ENCODE assay signal across 17 mouse cellular contexts in the genomic region with DNA sequence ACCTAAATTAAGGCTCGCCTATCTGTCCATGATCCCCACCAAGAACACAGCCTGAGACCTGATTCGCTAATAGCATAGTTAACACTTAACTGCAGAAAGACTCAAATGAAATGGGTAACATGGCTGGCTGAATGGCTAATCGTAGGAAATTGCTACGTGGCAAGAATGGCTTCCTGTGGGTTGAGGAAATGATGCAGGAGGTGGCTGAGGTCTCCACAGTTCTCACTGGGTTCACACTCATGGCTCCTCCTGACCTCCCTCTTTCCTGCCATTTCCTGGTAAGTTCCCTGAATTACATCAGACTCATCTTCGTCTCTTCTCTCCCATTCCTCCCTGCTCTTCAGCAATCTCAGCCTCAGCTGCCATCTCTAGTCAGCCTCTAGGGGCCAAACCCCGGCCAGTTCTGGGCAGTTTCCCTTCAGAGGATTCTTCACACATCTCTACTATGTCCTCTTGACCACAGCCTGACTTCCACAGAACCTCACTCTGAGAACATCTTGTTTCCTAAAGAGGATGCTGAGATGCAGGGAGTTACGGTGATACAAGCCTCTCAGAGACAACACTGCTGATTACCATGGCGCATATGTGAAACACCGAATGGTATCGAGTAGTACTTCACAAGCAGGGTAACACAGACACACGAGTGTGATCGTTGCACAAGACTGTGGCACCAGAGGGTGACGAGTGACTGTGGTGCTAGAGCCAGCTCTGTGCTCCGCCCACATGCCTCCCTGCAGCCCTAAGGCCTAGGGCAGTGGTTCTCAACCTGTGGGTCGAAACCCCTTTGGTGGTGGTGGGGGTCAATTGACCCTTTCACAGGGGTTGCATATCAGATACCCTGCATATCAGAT. TPM values are rescaled to one million over a fixed set of nuclear protein-coding genes. Genes with fewer than 3 reads are reported as not detected.
DNase-seq lines count a peak whose midpoint lies in the region; ATAC-seq and TF ChIP-seq lines count a peak whose summit lies in the region.
"Had no signal": no experiment of that assay in that cellular context is flagged by ENCODE, and none has a peak within 500 bp of the region (broad histone marks: within the 10 kb centered on the region; RNA-seq: fewer than 3 reads in every experiment).

No protein-coding gene starts in this region.

- no peak overlapping the region for H3K4me3 ChIP-seq in lung, postnatal 0 days (ENCODE audit: low read depth, low read length)
- H3K4me3 ChIP-seq in bone marrow, adult 2 months (replicated peaks; ENCODE audit: control insufficient read depth, low read depth, low read length) = no peak overlapping the region
- no peak overlapping the region for H3K4me3 ChIP-seq in liver, embryonic 15.5 days (replicated peaks)
- H3K4me3 ChIP-seq: embryonic facial prominence, embryonic 10.5 days; limb, embryonic 13.5 days had no signal

- peak; percentile 29 for ATAC-seq in lung, postnatal 0 days
- no peak for ATAC-seq in liver, embryonic 15.5 days (ENCODE audit: insufficient read depth)
- peak; percentile 66 for ATAC-seq in neutrophil, adult 5-6 weeks (ENCODE audit: extremely low read depth, insufficient number of reproducible peaks, low FRiP score, poor library complexity, severe bottlenecking)
- ATAC-seq: midbrain, embryonic 16.5 days; Patski had no signal

- 0 out of 2 replicates have a peak, but pooled peaks cover 5% of the 10 kb centered on the region for H3K36me3 ChIP-seq in lung, postnatal 0 days (ENCODE audit: insufficient read depth, low read length)
- peaks cover 74% of the 10 kb centered on the region for H3K36me3 ChIP-seq in liver, embryonic 15.5 days (replicated peaks)

- no peaks in the 10 kb centered on the region; the same call in 1 of the 2 replicates for H3K4me1 ChIP-seq in lung, postnatal 0 days (ENCODE audit: insufficient read depth, low read depth, low read length)
- H3K4me1 ChIP-seq in bone marrow, adult 2 months (ENCODE audit: control insufficient read depth, insufficient read depth, low read length) = peaks cover 21% of the 10 kb centered on the region
- H3K4me1 ChIP-seq in liver, embryonic 15.5 days (replicated peaks) = peaks cover 95% of the 10 kb centered on the region
- H3K4me1 ChIP-seq: embryonic facial prominence, embryonic 10.5 days; limb, embryonic 13.5 days had no signal

- 75% methylated on average over 15 of the region's 15 CpGs for whole genome bisulfite sequencing in lung, postnatal 0 days
- 41% methylated on average over 15 of the region's 15 CpGs for whole genome bisulfite sequencing in bone marrow, adult 2 months
- WGBS in liver, embryonic 15.5 days (ENCODE audit: insufficient replicate concordance) = 64% methylated on average over 15 of the region's 15 CpGs

- no peak overlapping the region for H3K9ac ChIP-seq in lung, postnatal 0 days (replicated peaks; ENCODE audit: low read depth)
- H3K9ac ChIP-seq in liver, embryonic 15.5 days = no peak overlapping the region
- H3K9ac ChIP-seq: limb, embryonic 13.5 days had no signal

- no peaks in the 10 kb centered on the region for H3K9me3 ChIP-seq in lung, postnatal 0 days (ENCODE audit: low read length)
- H3K9me3 ChIP-seq in liver, embryonic 15.5 days (replicated peaks) = no peaks in the 10 kb centered on the region
- H3K9me3 ChIP-seq: embryonic facial prominence, embryonic 10.5 days; limb, embryonic 13.5 days had no signal

- no peak for TF ChIP-seq POLR2A in bone marrow, adult 2 months (IDR thresholded peaks at IDR 0.05; ENCODE audit: borderline replicate concordance, control insufficient read depth, low read depth, low read length)

- no peak for DNase-seq in lung, postnatal 0 days (ENCODE audit: low spot score)
- no peak for DNase-seq in lung, postnatal 36 days
- no peak for DNase-seq in layer of hippocampus, adult 9-11 months
- DNase-seq in adrenal gland, postnatal 14 days = no peak
- DNase-seq: cerebellum, adult 9-11 months; kidney, adult 11 months; kidney, postnatal 4 days; lung, postnatal 4 days; right cerebral cortex, adult 18-20 months had no signal

- no peaks in the 10 kb centered on the region for H3K27me3 ChIP-seq in lung, postnatal 0 days (replicated peaks; ENCODE audit: insufficient read depth, low read length)
- H3K27me3 ChIP-seq in liver, embryonic 15.5 days = no peaks in the 10 kb centered on the region
- H3K27me3 ChIP-seq: CH12.LX; limb, embryonic 13.5 days; Patski had no signal

- no peak overlapping the region for H3K4me2 ChIP-seq in lung, postnatal 0 days (replicated peaks; ENCODE audit: low read depth, low read length)
- no peak overlapping the region for H3K4me2 ChIP-seq in liver, embryonic 15.5 days
- H3K4me2 ChIP-seq: limb, embryonic 13.5 days had no signal

- no peak overlapping the region for H3K27ac ChIP-seq in lung, postnatal 0 days (ENCODE audit: low read length)
- H3K27ac ChIP-seq in bone marrow, adult 2 months (ENCODE audit: control insufficient read depth, insufficient read depth, low read depth, low read length, poor library complexity) = peak overlapping the region; percentile 96
- H3K27ac ChIP-seq in liver, embryonic 15.5 days (replicated peaks) = peak overlapping the region; percentile 81
- H3K27ac ChIP-seq: embryonic facial prominence, embryonic 10.5 days; limb, embryonic 13.5 days had no signal

- no peak for TF ChIP-seq EP300 in lung, postnatal 0 days (IDR thresholded peaks at IDR 0.05)

- peak; percentile 22 for TF ChIP-seq CTCF in lung, postnatal 0 days (IDR thresholded peaks at IDR 0.05)
- peak; percentile 11; the same call in 1 of the 2 replicates for TF ChIP-seq CTCF in bone marrow, adult 2 months (IDR thresholded peaks at IDR 0.05; ENCODE audit: control insufficient read depth, insufficient read depth, low read length)

RNA-seq across cellular contexts. Expression of a gene that starts 26.1 kb away (rescaled TPM):
- 9.5 and 11.0 TPM in 2 replicates for polyA plus RNA-seq in lung, postnatal 0 days (2015; fragmentation: Nextera tagmentation; extraction: Ambion mirVana)
- polyA plus RNA-seq in bone marrow, adult 2 months (2011; ENCODE audit: insufficient read depth, insufficient read length, low replicate concordance, missing spikeins) = 12.5 and 26.2 TPM in 2 replicates
- 7.7 and 9.1 TPM in 2 replicates for polyA plus RNA-seq in liver, embryonic 15.5 days (2015; fragmentation: Nextera tagmentation; extraction: Ambion mirVana)
- 28.9 and 29.6 TPM in 2 replicates for total RNA-seq in neutrophil, adult 5-6 weeks (2017)
- total RNA-seq in adrenal gland, postnatal 14 days (2021) = 25.5 and 30.2 TPM in 2 replicates
